Mouse (Mus musculus) heart, postnatal 0 days (tissue): ENCODE results near the gene Eif4g3.

ENCODE experiments used
- CTCF ChIP-seq: IDR thresholded peaks from 2 replicates; pipeline ENCODE4 v1.5.1; 2016; ENCODE audit warnings: antibody characterized with exemption, control low read depth, low read depth
- EP300 ChIP-seq: IDR thresholded peaks from 2 replicates; pipeline ENCODE4 v1.6.1; 2016; ENCODE audit warnings: antibody characterized with exemption, low read depth

DNA sequence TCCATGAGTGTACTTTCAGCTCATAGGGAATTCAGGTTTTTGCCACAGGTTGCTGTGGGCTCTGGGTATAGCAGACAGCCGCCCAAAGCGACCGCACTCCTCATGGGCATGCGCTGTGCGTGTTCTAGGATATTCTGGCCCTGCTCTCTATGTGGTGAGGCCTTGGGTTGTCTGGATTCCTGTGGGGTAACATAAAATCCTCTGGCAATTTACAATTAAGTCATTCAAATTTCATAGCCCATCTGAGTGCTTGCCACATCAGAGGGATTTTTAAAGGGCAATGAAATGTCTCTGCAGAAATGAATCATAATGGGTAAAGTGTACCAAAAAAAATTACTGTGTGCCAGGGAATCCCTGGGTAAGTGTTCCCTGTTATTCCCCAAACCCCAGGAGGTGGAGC, 3.4 kb upstream of the Eif4g3 start:
- TF ChIP-seq CTCF (no peak), EP300 (no peak)
